In genomic region chr6:125984050-125984449, GRCm38 (mm10) we compare ENCODE assay signal across 24 mouse cellular contexts.
DNase-seq lines count a peak whose midpoint lies in the region; ATAC-seq and TF ChIP-seq lines count a peak whose summit lies in the region.
"Had no signal": no experiment of that assay in that cellular context is flagged by ENCODE, and none has a peak within 500 bp of the region (broad histone marks: within the 10 kb centered on the region; RNA-seq: fewer than 3 reads in every experiment).

No protein-coding gene starts in this region.

- H3K9me3 ChIP-seq in midbrain, embryonic 11.5 days (ENCODE audit: control insufficient read depth, low read length): no peaks in the 10 kb centered on the region
- H3K9me3 ChIP-seq in midbrain, embryonic 14.5 days (ENCODE audit: control insufficient read depth, low read length): no peaks in the 10 kb centered on the region
- no peaks in the 10 kb centered on the region for H3K9me3 ChIP-seq in lung, postnatal 0 days (ENCODE audit: low read length)
- H3K9me3 ChIP-seq in liver, embryonic 12.5 days (replicated peaks): no peaks in the 10 kb centered on the region
- H3K9me3 ChIP-seq: embryonic facial prominence, embryonic 13.5 days; embryonic facial prominence, embryonic 15.5 days; forebrain, embryonic 10.5 days; forebrain, embryonic 12.5 days had no signal

- no peak overlapping the region for H3K27ac ChIP-seq in midbrain, embryonic 11.5 days (ENCODE audit: low read depth, low read length)
- no peak overlapping the region for H3K27ac ChIP-seq in midbrain, embryonic 14.5 days (replicated peaks; ENCODE audit: low read depth, low read length)
- H3K27ac ChIP-seq in lung, postnatal 0 days (ENCODE audit: low read length): 0 out of 2 replicates have a peak overlapping the region, but pooled peaks have one; percentile 14
- H3K27ac ChIP-seq in liver, embryonic 12.5 days: no peak overlapping the region
- H3K27ac ChIP-seq: embryonic facial prominence, embryonic 13.5 days; embryonic facial prominence, embryonic 15.5 days; forebrain, embryonic 10.5 days; forebrain, embryonic 12.5 days had no signal

- ATAC-seq in midbrain, embryonic 11.5 days (ENCODE audit: low FRiP score): no peak
- no peak for ATAC-seq in midbrain, embryonic 14.5 days (ENCODE audit: low FRiP score, low TSS enrichment)
- peak; percentile 88 for ATAC-seq in lung, postnatal 0 days
- ATAC-seq in liver, embryonic 12.5 days: no peak
- ATAC-seq: forebrain, embryonic 14.5 days had no signal

- no peak for TF ChIP-seq CTCF in lung, postnatal 0 days (IDR thresholded peaks at IDR 0.05)

- peak; percentile 10 for DNase-seq in midbrain, embryonic 11.5 days (ENCODE audit: low spot score, missing footprints)
- DNase-seq in midbrain, embryonic 14.5 days: no peak
- peak; percentile 81 for DNase-seq in lung, postnatal 0 days (ENCODE audit: low spot score)
- DNase-seq in lung, postnatal 14 days: peak; percentile 4
- DNase-seq in lung, postnatal 36 days: peak; percentile 15
- DNase-seq in spleen, postnatal 14 days (ENCODE audit: low spot score in 2 of 2): no peak
- DNase-seq in heart, postnatal 4 days: no peak
- DNase-seq: adrenal gland, adult 2 months; adrenal gland, postnatal 10 days; adrenal gland, postnatal 25 days; cerebellum, adult 11 months; cerebellum, adult 18-20 months; cerebellum, adult 8-10 months; cerebellum, adult 9-11 months; cerebellum, postnatal 14 days; cerebellum, postnatal 36 days; embryo, embryonic 11 days had no signal

- H3K9ac ChIP-seq in midbrain, embryonic 11.5 days (ENCODE audit: low read length): no peak overlapping the region
- no peak overlapping the region for H3K9ac ChIP-seq in midbrain, embryonic 14.5 days (replicated peaks; ENCODE audit: low read length)
- no peak overlapping the region for H3K9ac ChIP-seq in lung, postnatal 0 days (replicated peaks; ENCODE audit: low read depth)
- H3K9ac ChIP-seq in liver, embryonic 12.5 days: no peak overlapping the region
- H3K9ac ChIP-seq: embryonic facial prominence, embryonic 13.5 days; embryonic facial prominence, embryonic 15.5 days; forebrain, embryonic 12.5 days had no signal

- H3K27me3 ChIP-seq in midbrain, embryonic 11.5 days (ENCODE audit: control insufficient read depth, insufficient read depth, low read length): no peaks in the 10 kb centered on the region
- no peaks in the 10 kb centered on the region for H3K27me3 ChIP-seq in midbrain, embryonic 14.5 days (ENCODE audit: control insufficient read depth, insufficient read depth, low read length)
- no peaks in the 10 kb centered on the region for H3K27me3 ChIP-seq in lung, postnatal 0 days (replicated peaks; ENCODE audit: insufficient read depth, low read length)
- H3K27me3 ChIP-seq in liver, embryonic 12.5 days (replicated peaks): no peaks in the 10 kb centered on the region
- H3K27me3 ChIP-seq: embryonic facial prominence, embryonic 13.5 days; forebrain, embryonic 12.5 days had no signal

- peak; percentile 17; the same call in 1 of the 2 replicates for TF ChIP-seq EP300 in lung, postnatal 0 days (IDR thresholded peaks at IDR 0.05)

- WGBS in midbrain, embryonic 11.5 days: 88% methylated on average over 4 of the region's 4 CpGs
- 85% methylated on average over 4 of the region's 4 CpGs for WGBS in midbrain, embryonic 14.5 days
- 55% methylated on average over 4 of the region's 4 CpGs for WGBS in lung, postnatal 0 days
- 65% methylated on average over 4 of the region's 4 CpGs for WGBS in liver, embryonic 12.5 days (ENCODE audit: insufficient replicate concordance)

- no peak overlapping the region for H3K4me3 ChIP-seq in midbrain, embryonic 11.5 days (ENCODE audit: low read depth, low read length)
- no peak overlapping the region for H3K4me3 ChIP-seq in midbrain, embryonic 14.5 days (replicated peaks; ENCODE audit: low read depth, low read length)
- no peak overlapping the region for H3K4me3 ChIP-seq in lung, postnatal 0 days (ENCODE audit: low read depth, low read length)
- H3K4me3 ChIP-seq in liver, embryonic 12.5 days: no peak overlapping the region
- H3K4me3 ChIP-seq: embryonic facial prominence, embryonic 13.5 days; embryonic facial prominence, embryonic 15.5 days; erythroblast, embryonic 14.5 days; forebrain, embryonic 10.5 days; forebrain, embryonic 12.5 days had no signal

- H3K4me1 ChIP-seq in midbrain, embryonic 11.5 days (ENCODE audit: control insufficient read depth, insufficient read depth, low read length): no peaks in the 10 kb centered on the region
- H3K4me1 ChIP-seq in midbrain, embryonic 14.5 days (ENCODE audit: control insufficient read depth, insufficient read depth, low read length): no peaks in the 10 kb centered on the region
- H3K4me1 ChIP-seq in lung, postnatal 0 days (ENCODE audit: insufficient read depth, low read depth, low read length): no peaks in the 10 kb centered on the region
- H3K4me1 ChIP-seq in liver, embryonic 12.5 days: no peaks in the 10 kb centered on the region
- H3K4me1 ChIP-seq: embryonic facial prominence, embryonic 13.5 days; embryonic facial prominence, embryonic 15.5 days; forebrain, embryonic 10.5 days; forebrain, embryonic 12.5 days had no signal

- no peak overlapping the region for H3K4me2 ChIP-seq in midbrain, embryonic 11.5 days
- no peak overlapping the region for H3K4me2 ChIP-seq in midbrain, embryonic 14.5 days (ENCODE audit: low read length)
- H3K4me2 ChIP-seq in lung, postnatal 0 days (replicated peaks; ENCODE audit: low read depth, low read length): no peak overlapping the region
- no peak overlapping the region for H3K4me2 ChIP-seq in liver, embryonic 12.5 days
- H3K4me2 ChIP-seq: embryonic facial prominence, embryonic 13.5 days; embryonic facial prominence, embryonic 15.5 days; forebrain, embryonic 12.5 days had no signal

- no peaks in the 10 kb centered on the region for H3K36me3 ChIP-seq in midbrain, embryonic 11.5 days (ENCODE audit: control insufficient read depth, insufficient read depth, low read length)
- no peaks in the 10 kb centered on the region for H3K36me3 ChIP-seq in midbrain, embryonic 14.5 days (ENCODE audit: control insufficient read depth, insufficient read depth, low read length)
- H3K36me3 ChIP-seq in lung, postnatal 0 days (ENCODE audit: insufficient read depth, low read length): no peaks in the 10 kb centered on the region
- H3K36me3 ChIP-seq in liver, embryonic 12.5 days: no peaks in the 10 kb centered on the region
- H3K36me3 ChIP-seq: embryonic facial prominence, embryonic 13.5 days; embryonic facial prominence, embryonic 15.5 days; forebrain, embryonic 10.5 days; forebrain, embryonic 12.5 days had no signal

Comparison
In these comparisons a context has a peak if more than half of its experiments do, and no peak if none do; other contexts are left out.
1. DNase-seq: peak in midbrain, embryonic 11.5 days (single experiment), lung, postnatal 0 days (single experiment), lung, postnatal 14 days (single experiment) and lung, postnatal 36 days (single experiment); none in midbrain, embryonic 14.5 days (single experiment), spleen, postnatal 14 days (0 of 2) and heart, postnatal 4 days (single experiment).